Mouse (Mus musculus) retina, embryonic 14.5 days (tissue): ENCODE measurements around the gene Tbx2.
A peak's percentile ranks its signal among the peaks of the same experiment; 100 is the strongest.

ENCODE experiments used
- DNase-seq: peaks from one replicate; pipeline ENCODE4 v3.0.0-alpha.2; 2015; ENCODE audit warnings: low spot score

The Tbx2 gene

DNA sequence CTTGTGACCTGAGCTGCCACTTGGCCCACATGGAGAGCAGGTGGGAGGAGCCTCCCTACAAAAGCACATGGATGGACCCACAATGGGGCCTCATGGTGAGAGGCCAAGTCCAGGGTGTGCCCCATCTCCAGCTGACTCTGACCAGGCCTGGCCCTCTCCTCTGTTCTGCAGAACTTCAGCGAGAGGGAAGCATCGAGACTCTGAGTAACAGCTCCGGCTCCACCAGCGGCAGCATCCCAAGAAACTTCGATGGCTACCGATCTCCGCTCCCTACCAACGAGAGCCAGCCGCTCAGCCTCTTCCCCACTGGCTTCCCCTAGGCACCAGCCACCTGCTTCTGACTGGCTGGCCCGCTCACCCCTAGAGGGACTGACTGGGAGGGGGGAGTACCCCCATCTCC is 7.3 kb upstream of the Tbx2 start:
- no peak for DNase-seq

DNA sequence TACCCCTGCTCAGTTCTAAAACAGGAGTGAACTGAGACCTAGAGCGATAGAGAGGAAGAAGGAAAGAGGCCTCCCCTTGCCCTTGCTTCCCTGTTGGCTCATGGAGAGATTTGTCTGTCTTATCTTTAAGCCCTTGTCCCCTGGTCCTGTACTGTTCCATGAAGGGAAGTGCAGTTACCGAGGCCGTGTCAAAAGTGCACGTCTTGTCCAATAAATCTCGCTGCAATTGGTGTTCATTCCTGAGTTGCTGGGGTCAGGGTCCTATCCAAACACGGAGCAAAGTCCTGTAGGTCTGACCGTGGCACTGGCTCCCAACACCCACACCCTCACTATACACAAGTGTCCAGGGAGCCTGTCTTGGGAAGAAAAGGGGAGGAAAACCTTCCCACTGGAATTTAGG is 6.5 kb upstream of the Tbx2 start:
- DNase-seq, result no peak

DNA sequence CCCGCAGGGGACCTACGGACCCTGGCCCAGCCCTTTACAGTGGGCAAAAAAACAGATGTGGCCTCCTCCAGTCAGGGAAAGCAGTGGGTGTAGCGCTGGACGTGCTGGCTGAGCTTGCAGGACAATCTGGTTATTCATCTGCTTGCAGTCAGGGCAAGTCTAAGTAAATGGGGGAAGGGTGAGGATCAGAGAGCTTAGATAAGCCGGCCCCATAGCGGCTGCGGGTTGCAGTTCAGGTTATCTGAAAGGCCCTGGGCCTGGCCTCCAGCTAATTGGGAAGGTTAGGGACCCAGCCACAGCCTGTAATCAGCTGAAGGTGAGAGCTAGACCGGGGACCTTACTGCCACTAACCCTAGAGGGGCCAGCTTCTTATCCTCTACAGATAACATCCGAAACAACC is 5.0 kb upstream of the Tbx2 start:
- peak; percentile 57 for DNase-seq

DNA sequence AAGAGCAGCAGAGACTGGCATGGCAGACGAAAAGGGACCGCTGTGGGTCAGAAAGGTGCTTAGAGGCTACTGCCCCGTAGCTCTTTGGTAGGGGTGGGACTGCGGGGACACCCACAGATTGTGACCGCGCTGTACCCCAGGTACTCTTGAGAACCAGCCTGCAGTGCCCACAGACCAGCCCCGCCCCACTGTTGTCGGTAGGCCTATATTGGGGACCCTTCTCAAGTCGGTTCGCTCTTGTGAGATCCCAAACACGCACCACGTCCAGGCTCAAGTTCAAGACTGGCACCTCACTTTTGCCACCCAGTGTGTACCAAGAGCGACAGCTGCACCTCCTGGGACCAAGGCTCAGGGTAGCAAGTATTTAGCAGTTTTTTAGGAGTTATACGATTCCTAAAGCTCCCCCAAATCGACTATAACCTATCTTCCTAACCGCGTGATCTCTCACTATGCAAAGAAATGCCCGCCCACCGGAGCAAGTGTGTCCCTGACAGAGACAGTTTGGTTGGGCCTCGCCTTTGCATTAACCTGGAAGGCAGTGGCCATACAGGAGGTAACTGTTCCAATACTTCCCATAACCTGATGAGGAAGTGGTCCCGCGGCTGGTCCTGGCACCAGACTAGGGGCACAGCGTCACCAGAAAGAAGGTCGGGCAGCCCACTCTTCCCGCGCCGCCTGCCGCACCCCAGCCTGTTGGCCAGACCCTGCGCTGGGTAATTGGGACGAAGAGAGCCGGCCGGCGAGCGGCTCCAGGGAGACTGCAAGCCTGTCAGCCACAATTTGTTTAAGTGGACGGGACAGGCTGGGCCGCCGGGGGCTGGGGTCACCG is 3.4 kb upstream of the Tbx2 start:
- DNase-seq, result peak; percentile 35

GRCm38 (mm10) chr11:85829520-85830440 is 2.6 kb upstream of the Tbx2 start:
- peak; percentile 87 for DNase-seq

DNA sequence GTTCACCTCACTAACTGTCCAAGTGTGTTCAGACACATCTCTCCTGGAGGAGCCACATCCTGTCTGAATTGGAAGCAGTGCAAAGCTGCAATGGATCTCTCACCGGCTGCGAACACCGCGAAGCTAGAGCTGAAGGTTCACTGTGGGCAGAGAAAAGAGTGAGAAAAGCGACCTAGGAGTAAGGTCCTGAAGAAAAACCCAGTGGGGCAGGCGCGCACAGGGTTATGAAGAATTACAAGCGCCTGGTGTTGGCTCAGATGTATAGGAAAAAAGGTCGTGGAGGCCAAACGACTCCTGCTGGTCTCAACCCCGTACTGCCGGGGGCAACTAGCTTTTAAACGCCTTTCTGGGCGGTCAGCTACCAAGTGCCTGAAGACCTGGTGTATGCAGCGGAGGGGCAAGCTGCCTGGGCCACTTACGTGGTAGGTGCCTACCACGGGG is 1.4 kb upstream of the Tbx2 start:
- DNase-seq, result peak; percentile 78

GRCm38 (mm10) chr11:85831656-85832230 is 608 bp upstream of the Tbx2 start:
- peak; percentile 60 for DNase-seq

GRCm38 (mm10) chr11:85833081-85833521 is 750 bp downstream of the Tbx2 start:
- peak; percentile 47 for DNase-seq

- DNase-seq, result peak; percentile 40
Observed at GRCm38 (mm10) chr11:85833761-85834385, 1.5 kb downstream of the Tbx2 start.

DNA sequence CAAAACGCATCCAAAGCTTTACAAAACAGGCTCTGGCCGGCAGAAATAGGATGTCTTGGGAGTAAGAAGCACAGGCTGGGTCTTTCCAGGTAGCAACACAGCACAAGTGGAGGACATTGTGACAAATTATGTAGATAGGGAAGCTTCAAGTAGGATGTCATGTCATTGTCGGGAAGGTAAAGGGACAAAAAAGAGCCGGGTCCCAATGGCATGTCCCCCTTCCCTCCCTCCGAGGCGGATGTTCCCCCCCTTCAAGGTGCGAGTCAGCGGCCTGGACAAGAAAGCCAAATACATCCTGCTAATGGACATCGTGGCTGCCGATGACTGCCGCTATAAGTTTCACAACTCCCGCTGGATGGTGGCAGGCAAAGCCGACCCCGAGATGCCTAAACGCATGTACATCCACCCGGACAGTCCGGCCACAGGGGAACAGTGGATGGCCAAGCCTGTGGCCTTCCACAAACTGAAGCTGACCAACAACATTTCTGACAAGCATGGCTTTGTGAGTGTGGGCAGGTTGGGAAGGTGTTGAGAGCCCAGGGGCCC is 2.1 kb downstream of the Tbx2 start:
- DNase-seq, result no peak

DNA sequence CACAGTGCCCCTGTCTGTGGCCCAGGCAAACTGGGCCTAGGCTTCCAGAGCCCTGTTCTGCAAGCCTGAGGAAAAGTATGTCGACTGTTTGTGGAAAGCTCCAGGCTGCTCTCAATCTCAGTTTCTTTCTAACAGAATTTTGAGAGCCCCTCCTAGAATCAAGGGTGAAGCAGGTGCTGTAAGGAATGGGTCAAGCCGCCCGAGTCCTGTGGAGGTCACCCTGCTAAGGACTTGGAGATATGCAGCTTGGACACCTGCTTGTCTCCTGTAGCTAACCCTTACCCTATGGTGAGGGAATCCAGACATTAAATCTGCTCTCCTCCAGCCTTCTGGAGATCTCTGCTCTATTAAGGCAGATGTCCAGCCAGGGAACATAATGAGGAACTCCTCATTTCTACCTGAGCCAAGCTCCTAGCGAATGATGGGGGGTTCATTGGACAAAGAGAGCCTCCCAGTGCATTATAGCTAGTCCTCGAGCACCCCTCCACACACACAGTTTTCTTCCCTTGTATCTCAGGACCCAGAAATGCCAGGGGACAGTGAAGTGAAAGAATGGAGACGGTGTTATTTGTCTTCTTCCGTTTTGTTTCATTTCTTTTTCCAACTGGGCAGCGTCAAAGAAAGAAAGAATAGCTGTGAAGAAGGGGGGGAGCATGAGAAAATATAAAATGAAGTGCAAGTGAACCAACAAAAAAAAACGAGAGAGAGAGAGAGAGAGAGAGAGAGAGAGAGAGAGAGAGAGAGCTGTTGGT is 2.8 kb downstream of the Tbx2 start:
- no peak for DNase-seq

GRCm38 (mm10) chr11:85835753-85836522 is 3.6 kb downstream of the Tbx2 start:
- peak; percentile 48 for DNase-seq

- peak; percentile 45 for DNase-seq
Observed at GRCm38 (mm10) chr11:85836523-85837290, 4.4 kb downstream of the Tbx2 start.

DNA sequence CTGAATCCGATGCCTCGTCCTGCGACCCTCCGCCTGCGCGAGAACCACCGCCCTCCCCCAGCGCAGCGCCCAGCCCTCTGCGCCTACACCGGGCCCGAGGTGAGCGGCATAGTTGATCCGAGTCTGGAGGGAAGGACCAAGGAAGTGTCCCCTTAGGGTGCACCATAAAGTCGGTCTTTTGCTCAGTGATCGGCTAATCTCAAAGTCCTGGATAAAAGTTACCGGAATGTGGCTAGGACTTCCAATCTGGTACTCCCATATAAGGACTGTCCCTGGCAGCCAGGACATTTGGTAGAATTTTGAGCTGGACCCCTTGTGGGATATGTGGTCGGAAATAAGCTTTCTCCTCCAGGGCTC is 4.9 kb downstream of the Tbx2 start:
- peak; percentile 53 for DNase-seq

DNA sequence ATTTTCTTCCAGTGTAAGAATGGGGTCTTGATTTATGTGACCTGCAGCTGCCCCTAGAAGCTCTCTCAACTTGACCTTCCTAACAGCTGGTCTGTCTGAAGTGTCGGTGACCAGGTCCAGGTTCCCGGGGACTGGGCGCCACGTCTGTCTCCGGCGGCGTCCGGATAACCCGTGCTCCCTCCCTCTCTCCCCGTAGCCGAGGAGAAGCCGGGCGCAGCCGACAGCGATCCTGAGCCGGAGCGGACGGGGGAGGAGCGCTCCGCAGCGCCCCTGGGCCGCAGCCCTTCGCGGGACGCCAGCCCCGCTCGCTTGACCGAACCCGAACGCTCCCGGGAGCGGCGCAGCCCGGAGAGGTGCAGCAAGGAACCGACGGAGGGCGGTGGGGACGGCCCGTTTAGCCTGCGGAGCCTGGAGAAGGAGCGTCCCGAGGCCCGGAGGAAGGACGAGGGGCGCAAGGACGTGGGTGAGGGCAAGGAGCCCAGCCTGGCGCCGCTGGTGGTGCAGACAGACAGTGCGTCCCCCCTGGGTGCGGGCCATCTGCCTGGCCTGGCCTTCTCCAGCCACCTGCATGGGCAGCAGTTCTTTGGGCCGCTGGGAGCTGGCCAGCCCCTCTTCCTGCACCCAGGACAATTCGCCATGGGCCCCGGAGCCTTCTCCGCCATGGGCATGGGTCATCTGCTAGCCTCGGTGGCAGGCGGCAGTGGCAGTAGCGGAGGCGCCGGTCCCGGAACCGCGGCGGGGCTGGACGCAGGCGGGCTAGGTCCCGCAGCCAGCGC is 5.5 kb downstream of the Tbx2 start:
- peak; percentile 53 for DNase-seq

GRCm38 (mm10) chr11:85838424-85839257 is 6.3 kb downstream of the Tbx2 start:
- peak; percentile 35 for DNase-seq

GRCm38 (mm10) chr11:85839258-85840030 is 7.1 kb downstream of the Tbx2 start:
- DNase-seq, result peak; percentile 34
